Mouse (Mus musculus): ENCODE measurements around the gene Fbp1. TPM values are rescaled to one million over a fixed set of nuclear protein-coding genes. Genes with fewer than 3 reads are reported as not detected.

Fbp1 gene
- polyA plus RNA-seq, 1 experiment = not detected

GRCm38 (mm10) chr13:62893044-62893842 is 5.2 kb upstream of the Fbp1 start:
- H3K4me3 ChIP-seq (replicated peaks) = no peak overlapping the region
- no peaks in the 10 kb centered on the region for H3K36me3 ChIP-seq (replicated peaks; ENCODE audit: low read length)
- H3K4me1 ChIP-seq = no peaks in the 10 kb centered on the region; the same call in 1 of the 2 replicates
- H3K27me3 ChIP-seq (replicated peaks) = peaks cover 8% of the 10 kb centered on the region
- TF ChIP-seq FLI1 (IDR thresholded peaks at IDR 0.05; ENCODE audit: low read length) (no peak), GATA1 (IDR thresholded peaks at IDR 0.05; ENCODE audit: borderline replicate concordance, low read length) (no peak)
- 0 out of 2 replicates have a peak, but pooled peaks cover 8% of the 10 kb centered on the region for H3K9me3 ChIP-seq

DNA sequence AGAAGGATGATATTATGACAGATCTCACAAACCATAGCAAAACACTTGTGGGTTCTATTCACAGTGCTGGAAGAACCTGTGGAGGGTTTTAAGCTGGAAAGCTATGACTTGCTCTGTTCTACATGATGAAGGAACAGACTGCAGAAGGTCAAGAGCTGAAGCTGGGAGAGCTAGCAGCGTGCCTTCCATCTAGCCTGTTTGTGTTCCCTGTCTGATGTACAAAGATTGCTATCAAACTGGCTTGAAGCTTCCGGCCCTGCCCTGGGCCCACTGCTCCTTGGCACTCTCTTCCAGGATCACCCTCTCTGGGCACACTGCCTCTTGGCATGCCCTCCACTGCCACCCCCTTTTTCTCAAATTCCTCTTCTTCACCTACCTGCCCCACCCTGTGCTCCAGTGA is 1.2 kb upstream of the Fbp1 start:
- Histone ChIP-seq H3K36me3 (replicated peaks; ENCODE audit: low read length) (no peaks in the 10 kb centered on the region), H3K9me3 (peaks cover 13% of the 10 kb centered on the region; the same call in 1 of the 2 replicates), H3K4me1 (peaks cover 2% of the 10 kb centered on the region; the same call in 1 of the 2 replicates), H3K4me3 (replicated peaks) (no peak overlapping the region), H3K27me3 (replicated peaks) (peaks cover 22% of the 10 kb centered on the region)
- TF ChIP-seq FLI1 (IDR thresholded peaks at IDR 0.05; ENCODE audit: low read length) (no peak), GATA1 (IDR thresholded peaks at IDR 0.05; ENCODE audit: borderline replicate concordance, low read length) (no peak)

- no peaks in the 10 kb centered on the region for H3K36me3 ChIP-seq (replicated peaks; ENCODE audit: low read length)
- H3K27me3 ChIP-seq (replicated peaks) = peaks cover 24% of the 10 kb centered on the region
- no peak for TF ChIP-seq GATA1 (IDR thresholded peaks at IDR 0.05; ENCODE audit: borderline replicate concordance, low read length)
- TF ChIP-seq FLI1 (IDR thresholded peaks at IDR 0.05; ENCODE audit: low read length) = no peak
- H3K4me3 ChIP-seq (replicated peaks) = no peak overlapping the region
- peaks cover 5% of the 10 kb centered on the region; the same call in 1 of the 2 replicates for H3K9me3 ChIP-seq
- peaks cover 22% of the 10 kb centered on the region for H3K4me1 ChIP-seq
Measured at GRCm38 (mm10) chr13:62884536-62884935, 3.5 kb downstream of the Fbp1 start.

GRCm38 (mm10) chr13:62883925-62884324 is 4.2 kb downstream of the Fbp1 start:
- TF ChIP-seq FLI1 (IDR thresholded peaks at IDR 0.05; ENCODE audit: low read length) = no peak
- TF ChIP-seq GATA1 (IDR thresholded peaks at IDR 0.05; ENCODE audit: borderline replicate concordance, low read length) = no peak
- H3K4me3 ChIP-seq (replicated peaks) = no peak overlapping the region
- peaks cover 20% of the 10 kb centered on the region for H3K27me3 ChIP-seq (replicated peaks)
- H3K9me3 ChIP-seq = peaks cover 5% of the 10 kb centered on the region; the same call in 1 of the 2 replicates
- peaks cover 26% of the 10 kb centered on the region for H3K4me1 ChIP-seq
- no peaks in the 10 kb centered on the region for H3K36me3 ChIP-seq (replicated peaks; ENCODE audit: low read length)

DNA sequence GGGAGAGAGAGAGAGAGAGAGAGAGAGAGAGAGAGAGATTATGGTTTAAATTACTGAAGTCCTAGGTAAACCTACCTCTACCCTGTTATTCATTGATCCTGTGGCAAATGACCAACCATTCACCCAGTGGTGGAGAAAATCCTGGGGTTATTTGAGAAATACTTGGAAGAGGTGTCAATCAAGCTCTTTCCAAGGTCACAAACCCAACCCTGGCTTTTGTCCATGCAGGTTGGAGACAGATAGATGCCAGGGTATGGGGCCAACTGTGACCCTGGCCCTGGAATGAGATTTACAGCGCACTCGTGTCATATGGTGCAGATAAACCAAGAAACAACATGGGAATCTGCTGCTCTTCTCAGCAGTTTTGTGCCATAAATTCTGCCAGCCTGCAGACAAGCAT is 4.6 kb downstream of the Fbp1 start:
- Histone ChIP-seq H3K27me3 (replicated peaks) (peaks cover 20% of the 10 kb centered on the region), H3K36me3 (replicated peaks; ENCODE audit: low read length) (no peaks in the 10 kb centered on the region), H3K4me1 (peaks cover 26% of the 10 kb centered on the region), H3K9me3 (peaks cover 5% of the 10 kb centered on the region; the same call in 1 of the 2 replicates), H3K4me3 (replicated peaks) (no peak overlapping the region)
- TF ChIP-seq GATA1 (IDR thresholded peaks at IDR 0.05; ENCODE audit: borderline replicate concordance, low read length) (no peak), FLI1 (IDR thresholded peaks at IDR 0.05; ENCODE audit: low read length) (no peak)

DNA sequence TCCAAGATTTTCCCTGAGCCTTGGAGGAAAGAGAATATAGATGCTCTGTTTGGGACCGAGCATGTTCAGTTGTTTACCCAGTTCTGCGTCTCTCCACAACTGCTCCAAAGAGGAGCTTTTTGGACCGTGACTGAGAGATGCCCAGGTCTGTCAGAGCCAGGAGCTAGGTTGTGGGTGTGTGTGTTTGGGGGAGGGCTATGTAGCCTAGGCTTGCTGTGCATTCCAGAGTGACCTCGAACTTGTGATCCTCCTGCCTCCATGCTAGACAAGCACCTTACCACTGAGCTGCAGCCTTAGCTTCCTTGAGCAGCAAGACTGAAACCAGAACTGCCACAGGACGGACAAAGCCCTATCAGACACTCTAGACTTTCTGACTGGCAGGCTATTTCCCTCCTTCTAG is 5.2 kb downstream of the Fbp1 start:
- Histone ChIP-seq H3K27me3 (replicated peaks) (peaks cover 21% of the 10 kb centered on the region), H3K4me3 (replicated peaks) (peak overlapping the region; percentile 46), H3K4me1 (peaks cover 25% of the 10 kb centered on the region), H3K36me3 (replicated peaks; ENCODE audit: low read length) (no peaks in the 10 kb centered on the region), H3K9me3 (peaks cover 4% of the 10 kb centered on the region; the same call in 1 of the 2 replicates)
- TF ChIP-seq GATA1 (IDR thresholded peaks at IDR 0.05; ENCODE audit: borderline replicate concordance, low read length) (no peak), FLI1 (IDR thresholded peaks at IDR 0.05; ENCODE audit: low read length) (no peak)

DNA sequence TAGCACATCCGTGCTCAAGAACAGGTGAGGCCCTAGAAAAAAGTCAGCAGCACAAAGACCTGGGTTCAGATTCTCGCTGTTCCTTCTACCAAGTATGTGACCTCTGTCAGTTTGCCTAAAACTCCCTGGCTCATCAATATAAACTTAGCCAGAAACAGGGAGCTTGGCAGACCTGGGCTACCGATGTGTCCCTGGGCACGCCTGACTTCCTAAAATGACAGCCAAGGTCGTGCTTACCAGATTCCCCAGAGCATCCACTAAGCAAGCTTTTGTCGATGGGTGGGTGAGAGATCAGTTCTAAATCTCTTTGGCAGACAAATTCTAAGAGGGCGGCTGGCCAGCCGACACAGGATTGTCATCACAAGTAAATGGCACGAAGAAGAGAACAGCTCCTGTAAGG is 6.7 kb downstream of the Fbp1 start:
- Histone ChIP-seq H3K4me3 (replicated peaks) (no peak overlapping the region), H3K4me1 (peaks cover 26% of the 10 kb centered on the region), H3K36me3 (replicated peaks; ENCODE audit: low read length) (no peaks in the 10 kb centered on the region), H3K9me3 (no peaks in the 10 kb centered on the region), H3K27me3 (replicated peaks) (peaks cover 20% of the 10 kb centered on the region)
- TF ChIP-seq FLI1 (IDR thresholded peaks at IDR 0.05; ENCODE audit: low read length) (no peak), GATA1 (IDR thresholded peaks at IDR 0.05; ENCODE audit: borderline replicate concordance, low read length) (no peak)

DNA sequence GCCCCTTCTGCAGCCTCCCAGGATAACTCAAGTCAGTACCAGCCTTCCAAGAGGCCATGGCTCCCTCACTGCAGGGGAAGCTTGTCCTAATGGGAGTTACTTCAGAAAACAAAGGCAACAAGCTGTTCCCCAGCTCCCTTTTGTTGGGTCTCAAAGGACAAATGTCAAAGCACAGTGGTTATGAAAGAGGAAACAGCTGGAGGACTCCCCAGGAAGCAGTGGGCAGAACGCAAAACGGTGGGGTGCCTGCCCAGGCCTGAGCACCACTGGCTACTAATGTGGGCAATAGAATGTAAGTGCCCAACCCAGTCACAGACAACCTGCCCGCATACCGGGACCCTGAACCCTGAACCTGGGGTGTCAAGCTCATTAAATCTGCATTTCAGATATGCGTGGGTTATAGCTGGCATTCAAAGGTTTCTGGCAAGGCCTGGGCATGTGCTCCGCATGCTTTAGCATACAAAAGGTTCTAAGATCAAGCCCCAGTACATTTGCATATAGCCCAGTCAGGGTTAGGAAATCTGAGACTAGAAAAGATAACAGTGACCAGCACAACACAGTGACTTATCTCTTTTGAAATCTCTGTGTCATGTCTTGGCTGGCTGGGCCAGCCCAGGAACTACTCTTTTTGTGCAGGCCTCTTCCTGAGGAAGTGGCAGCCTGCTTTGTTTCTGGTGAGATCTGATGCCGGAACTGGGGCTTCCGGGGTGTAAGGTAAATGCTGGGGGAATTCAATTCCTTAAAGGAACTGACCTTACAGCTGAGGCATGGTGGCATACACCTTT is 8.1 kb downstream of the Fbp1 start:
- TF ChIP-seq GATA1 (IDR thresholded peaks at IDR 0.05; ENCODE audit: borderline replicate concordance, low read length) (no peak), FLI1 (IDR thresholded peaks at IDR 0.05; ENCODE audit: low read length) (no peak)
- H3K9me3 ChIP-seq = peaks cover 3% of the 10 kb centered on the region; the same call in 1 of the 2 replicates
- peaks cover 18% of the 10 kb centered on the region for H3K27me3 ChIP-seq (replicated peaks)
- peak overlapping the region; percentile 16 for H3K4me3 ChIP-seq (replicated peaks)
- H3K4me1 ChIP-seq = peaks cover 26% of the 10 kb centered on the region
- H3K36me3 ChIP-seq (replicated peaks; ENCODE audit: low read length) = no peaks in the 10 kb centered on the region

- TF ChIP-seq GATA1 (IDR thresholded peaks at IDR 0.05; ENCODE audit: borderline replicate concordance, low read length) (no peak), FLI1 (IDR thresholded peaks at IDR 0.05; ENCODE audit: low read length) (no peak)
- peaks cover 26% of the 10 kb centered on the region for H3K4me1 ChIP-seq
- no peaks in the 10 kb centered on the region for H3K36me3 ChIP-seq (replicated peaks; ENCODE audit: low read length)
- peak overlapping the region; percentile 15 for H3K4me3 ChIP-seq (replicated peaks)
- peaks cover 21% of the 10 kb centered on the region for H3K27me3 ChIP-seq (replicated peaks)
- peaks cover 6% of the 10 kb centered on the region; the same call in 1 of the 2 replicates for H3K9me3 ChIP-seq
Measured at GRCm38 (mm10) chr13:62879411-62879810, 8.7 kb downstream of the Fbp1 start.

Measured in megakaryocyte, embryonic 14.5 days (primary cell).